Comparison of ENCODE assay signal across 22 mouse cellular contexts in genomic region chr14:48779327-48779726, GRCm38 (mm10).
"Had no signal": no experiment of that assay in that cellular context is flagged by ENCODE, and none has a peak within 500 bp of the region (broad histone marks: within the 10 kb centered on the region; RNA-seq: fewer than 3 reads in every experiment).

No protein-coding gene starts in this region.

- H3K27me3 ChIP-seq: heart, embryonic 13.5 days; heart, embryonic 15.5 days; hindbrain, embryonic 12.5 days; intestine, embryonic 15.5 days; limb, embryonic 12.5 days; liver, embryonic 13.5 days had no signal

- H3K4me1 ChIP-seq: heart, embryonic 13.5 days; heart, embryonic 15.5 days; hindbrain, embryonic 12.5 days; intestine, embryonic 15.5 days; limb, embryonic 10.5 days; limb, embryonic 12.5 days; liver, embryonic 13.5 days had no signal

- H3K36me3 ChIP-seq: heart, embryonic 13.5 days; heart, embryonic 15.5 days; hindbrain, embryonic 12.5 days; intestine, embryonic 15.5 days; limb, embryonic 10.5 days; limb, embryonic 12.5 days; liver, embryonic 13.5 days had no signal

- H3K4me3 ChIP-seq: gastrocnemius, adult 2 months; heart, embryonic 13.5 days; heart, embryonic 15.5 days; hindbrain, embryonic 12.5 days; intestine, embryonic 15.5 days; layer of hippocampus, adult 2 months; left cerebral cortex, adult 2 months; limb, embryonic 10.5 days; limb, embryonic 12.5 days; liver, embryonic 13.5 days had no signal

- H3K27ac ChIP-seq: gastrocnemius, adult 2 months; heart, embryonic 13.5 days; heart, embryonic 15.5 days; hindbrain, embryonic 12.5 days; hindbrain, embryonic 14.5 days; intestine, embryonic 15.5 days; layer of hippocampus, adult 2 months; left cerebral cortex, adult 2 months; limb, embryonic 10.5 days; limb, embryonic 12.5 days; liver, embryonic 13.5 days had no signal

- H3K9me3 ChIP-seq: heart, embryonic 13.5 days; heart, embryonic 15.5 days; hindbrain, embryonic 12.5 days; intestine, embryonic 15.5 days; limb, embryonic 10.5 days; limb, embryonic 12.5 days; liver, embryonic 13.5 days had no signal

- DNase-seq: gastrocnemius, adult 2 months; gastrocnemius, postnatal 10 days; gastrocnemius, postnatal 36 days; heart, adult 18-20 months; heart, postnatal 14 days; heart, postnatal 36 days; kidney, adult 18-20 months; kidney, adult 8-10 months; kidney, postnatal 10 days; kidney, postnatal 25 days; kidney, postnatal 4 days; liver; liver, embryonic 13.5 days had no signal

- H3K9ac ChIP-seq: heart, embryonic 13.5 days; heart, embryonic 15.5 days; hindbrain, embryonic 12.5 days; hindbrain, embryonic 14.5 days; intestine, embryonic 15.5 days; limb, embryonic 12.5 days; liver, embryonic 13.5 days had no signal
